Comparison of ENCODE assay signal across 16 mouse cellular contexts in the genomic region with DNA sequence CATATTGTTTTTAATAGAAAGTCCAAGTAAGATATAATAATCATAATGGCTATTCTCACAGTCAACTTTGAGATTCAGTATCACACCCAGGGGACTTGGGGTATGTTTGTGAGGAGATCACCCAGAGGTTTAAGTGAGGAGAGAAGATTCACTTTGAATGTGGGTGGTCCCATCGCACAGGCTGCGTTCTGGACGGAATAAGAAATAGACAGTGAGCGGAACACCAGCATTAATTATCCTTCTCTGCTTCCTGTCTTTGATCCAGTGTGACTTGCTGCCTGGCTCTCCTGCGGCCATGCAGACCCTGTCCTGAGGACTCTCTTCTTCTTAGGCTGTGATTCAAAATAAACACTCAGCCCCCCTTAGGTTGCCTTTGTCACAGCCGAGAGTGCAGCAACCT.
"Had no signal": no experiment of that assay in that cellular context is flagged by ENCODE, and none has a peak within 500 bp of the region (broad histone marks: within the 10 kb centered on the region; RNA-seq: fewer than 3 reads in every experiment).

No protein-coding gene starts in this region.

- H3K36me3 ChIP-seq: neural tube, embryonic 13.5 days; neural tube, embryonic 15.5 days; stomach, embryonic 15.5 days had no signal

- H3K9ac ChIP-seq: neural tube, embryonic 13.5 days; neural tube, embryonic 15.5 days; stomach, embryonic 15.5 days had no signal

- DNase-seq: retina, postnatal 1 day; right cerebral cortex, adult 18-20 months; right cerebral cortex, postnatal 14 days; right cerebral cortex, postnatal 25 days; right cerebral cortex, postnatal 4 days; spleen, adult 18-20 months; thymus, adult 18-20 months; thymus, adult 2 months; thymus, postnatal 14 days; thymus, postnatal 25 days; thymus, postnatal 36 days; thymus, postnatal 4 days had no signal

- H3K9me3 ChIP-seq: neural tube, embryonic 13.5 days; neural tube, embryonic 15.5 days; stomach, embryonic 15.5 days had no signal

- H3K4me1 ChIP-seq: neural tube, embryonic 13.5 days; neural tube, embryonic 15.5 days had no signal

- H3K27ac ChIP-seq: neural tube, embryonic 13.5 days; neural tube, embryonic 15.5 days; stomach, embryonic 15.5 days; stomach, postnatal 0 days had no signal

- H3K4me2 ChIP-seq: neural tube, embryonic 13.5 days; neural tube, embryonic 15.5 days; stomach, embryonic 15.5 days had no signal

- H3K4me3 ChIP-seq: neural tube, embryonic 13.5 days; neural tube, embryonic 15.5 days; stomach, embryonic 15.5 days had no signal

- H3K27me3 ChIP-seq: neural tube, embryonic 13.5 days; neural tube, embryonic 15.5 days; stomach, embryonic 15.5 days had no signal
